In the genomic region with DNA sequence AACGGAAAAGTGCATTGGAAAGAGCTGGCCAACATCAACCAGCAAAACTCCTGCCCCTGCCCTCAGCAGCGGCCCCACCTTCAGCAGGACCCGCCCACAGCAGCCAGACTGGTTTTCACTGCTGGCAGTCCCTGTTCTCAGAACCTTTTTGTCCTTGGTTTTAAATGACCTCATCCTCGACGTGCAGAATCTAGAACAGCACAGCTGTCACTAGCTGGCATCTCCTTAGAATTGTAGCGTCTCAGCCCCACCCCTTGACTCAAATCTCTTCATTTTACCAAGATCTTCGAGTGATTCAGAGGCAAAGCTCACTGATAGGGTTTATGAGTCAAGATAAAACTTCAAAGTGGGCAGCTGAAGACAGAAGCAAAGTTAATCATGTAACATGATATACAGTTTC, we compare ENCODE assay signal across 8 mouse cellular contexts. TPM values are rescaled to one million over a fixed set of nuclear protein-coding genes. Genes with fewer than 3 reads are reported as not detected.
DNase-seq lines count a peak whose midpoint lies in the region; ATAC-seq and TF ChIP-seq lines count a peak whose summit lies in the region.

No protein-coding gene starts in this region.

- no peak for TF ChIP-seq POLR2A in brain, embryonic 14.5 days (IDR thresholded peaks at IDR 0.05; ENCODE audit: borderline replicate concordance, extremely low read depth, insufficient read depth, insufficient read length, poor library complexity, severe bottlenecking)

- H3K4me3 ChIP-seq in midbrain, embryonic 10.5 days: no peak overlapping the region
- no peak overlapping the region for H3K4me3 ChIP-seq in midbrain, embryonic 14.5 days (replicated peaks; ENCODE audit: low read depth, low read length)
- H3K4me3 ChIP-seq in intestine, postnatal 0 days (ENCODE audit: low read depth, low read length): no peak overlapping the region
- H3K4me3 ChIP-seq in stomach, embryonic 15.5 days (replicated peaks): no peak overlapping the region
- H3K4me3 ChIP-seq in hindbrain, embryonic 13.5 days: no peak overlapping the region

- H3K9ac ChIP-seq in midbrain, embryonic 14.5 days (replicated peaks; ENCODE audit: low read length): no peak overlapping the region
- no peak overlapping the region for H3K9ac ChIP-seq in intestine, postnatal 0 days (ENCODE audit: low read depth, low read length)
- no peak overlapping the region for H3K9ac ChIP-seq in stomach, embryonic 15.5 days
- no peak overlapping the region for H3K9ac ChIP-seq in hindbrain, embryonic 13.5 days

- peak overlapping the region; percentile 46; the same call in 1 of the 2 replicates for H3K27ac ChIP-seq in midbrain, embryonic 10.5 days (replicated peaks)
- no peak overlapping the region for H3K27ac ChIP-seq in midbrain, embryonic 14.5 days (replicated peaks; ENCODE audit: low read depth, low read length)
- H3K27ac ChIP-seq in intestine, postnatal 0 days (ENCODE audit: low read depth, low read length): 0 out of 2 replicates have a peak overlapping the region, but pooled peaks have one; percentile 2
- peak overlapping the region; percentile 76 for H3K27ac ChIP-seq in stomach, embryonic 15.5 days
- H3K27ac ChIP-seq in hindbrain, embryonic 13.5 days: no peak overlapping the region

- DNase-seq in midbrain, embryonic 10.5 days (ENCODE audit: low spot score): no peak
- DNase-seq in midbrain, embryonic 14.5 days: no peak
- peak; percentile 39 for DNase-seq in brain, embryonic 14.5 days (ENCODE audit: low read depth)
- DNase-seq in cerebellum, postnatal 25 days: no peak
- no peak for DNase-seq in layer of hippocampus, postnatal 10 days (ENCODE audit: low spot score in 2 of 2)

- TF ChIP-seq CTCF in brain, embryonic 14.5 days (IDR thresholded peaks at IDR 0.05; ENCODE audit: borderline replicate concordance, extremely low read depth, insufficient read depth, insufficient read length): no peak
- TF ChIP-seq CTCF in intestine, postnatal 0 days (IDR thresholded peaks at IDR 0.05; ENCODE audit: low read depth): no peak

- 0 out of 2 replicates have a peak, but pooled peaks cover 4% of the 10 kb centered on the region for H3K4me1 ChIP-seq in midbrain, embryonic 10.5 days
- no peaks in the 10 kb centered on the region for H3K4me1 ChIP-seq in midbrain, embryonic 14.5 days (ENCODE audit: control insufficient read depth, insufficient read depth, low read length)
- H3K4me1 ChIP-seq in intestine, postnatal 0 days (replicated peaks; ENCODE audit: control insufficient read depth, insufficient read depth, low read length): peaks cover 13% of the 10 kb centered on the region; the same call in 1 of the 2 replicates
- peaks cover 8% of the 10 kb centered on the region; the same call in 1 of the 2 replicates for H3K4me1 ChIP-seq in stomach, embryonic 15.5 days
- no peaks in the 10 kb centered on the region for H3K4me1 ChIP-seq in hindbrain, embryonic 13.5 days (replicated peaks)

- ATAC-seq in midbrain, embryonic 14.5 days (ENCODE audit: low FRiP score, low TSS enrichment): no peak
- ATAC-seq in intestine, postnatal 0 days: peak; percentile 53
- ATAC-seq in stomach, embryonic 15.5 days (ENCODE audit: insufficient read depth, low FRiP score, low read depth): peak; percentile 74; the same call in 1 of the 2 replicates
- ATAC-seq in hindbrain, embryonic 13.5 days (ENCODE audit: low FRiP score): no peak

- no peak overlapping the region for H3K4me2 ChIP-seq in midbrain, embryonic 14.5 days (ENCODE audit: low read length)
- peak overlapping the region; percentile 44; the same call in 1 of the 2 replicates for H3K4me2 ChIP-seq in intestine, postnatal 0 days (replicated peaks; ENCODE audit: low read depth)
- H3K4me2 ChIP-seq in stomach, embryonic 15.5 days: peak overlapping the region; percentile 22
- H3K4me2 ChIP-seq in hindbrain, embryonic 13.5 days: no peak overlapping the region

- H3K36me3 ChIP-seq in midbrain, embryonic 10.5 days: no peaks in the 10 kb centered on the region
- H3K36me3 ChIP-seq in midbrain, embryonic 14.5 days (ENCODE audit: control insufficient read depth, insufficient read depth, low read length): no peaks in the 10 kb centered on the region
- no peaks in the 10 kb centered on the region for H3K36me3 ChIP-seq in intestine, postnatal 0 days (ENCODE audit: control insufficient read depth, insufficient read depth)
- no peaks in the 10 kb centered on the region for H3K36me3 ChIP-seq in stomach, embryonic 15.5 days
- H3K36me3 ChIP-seq in hindbrain, embryonic 13.5 days: no peaks in the 10 kb centered on the region

- no peaks in the 10 kb centered on the region for H3K9me3 ChIP-seq in midbrain, embryonic 10.5 days (replicated peaks)
- no peaks in the 10 kb centered on the region for H3K9me3 ChIP-seq in midbrain, embryonic 14.5 days (ENCODE audit: control insufficient read depth, low read length)
- no peaks in the 10 kb centered on the region for H3K9me3 ChIP-seq in intestine, postnatal 0 days (ENCODE audit: control insufficient read depth)
- no peaks in the 10 kb centered on the region for H3K9me3 ChIP-seq in stomach, embryonic 15.5 days
- H3K9me3 ChIP-seq in hindbrain, embryonic 13.5 days: no peaks in the 10 kb centered on the region

- no peaks in the 10 kb centered on the region for H3K27me3 ChIP-seq in midbrain, embryonic 10.5 days (ENCODE audit: low read depth, poor library complexity, severe bottlenecking)
- no peaks in the 10 kb centered on the region for H3K27me3 ChIP-seq in midbrain, embryonic 14.5 days (ENCODE audit: control insufficient read depth, insufficient read depth, low read length)
- H3K27me3 ChIP-seq in intestine, postnatal 0 days (replicated peaks; ENCODE audit: control insufficient read depth, insufficient read depth, low read length): no peaks in the 10 kb centered on the region
- H3K27me3 ChIP-seq in stomach, embryonic 15.5 days (replicated peaks): no peaks in the 10 kb centered on the region
- H3K27me3 ChIP-seq in hindbrain, embryonic 13.5 days: no peaks in the 10 kb centered on the region

- WGBS in midbrain, embryonic 10.5 days: 35% methylated on average over 7 of the region's 7 CpGs
- 28% methylated on average over 7 of the region's 7 CpGs for WGBS in midbrain, embryonic 14.5 days
- WGBS in intestine, postnatal 0 days: 5% methylated on average over 7 of the region's 7 CpGs
- WGBS in stomach, embryonic 15.5 days: 9% methylated on average over 7 of the region's 7 CpGs
- 31% methylated on average over 7 of the region's 7 CpGs for WGBS in hindbrain, embryonic 13.5 days

RNA-seq across cellular contexts. Expression of gene Akap13, which starts 57.8 kb away (rescaled TPM):
- 28.7 and 29.0 TPM in 2 replicates for polyA plus RNA-seq in midbrain, embryonic 10.5 days (2016; fragmentation: Nextera tagmentation; extraction: Ambion mirVana)
- 17.1 and 18.9 TPM in 2 replicates for polyA plus RNA-seq in midbrain, embryonic 14.5 days (2014; fragmentation: Nextera tagmentation; extraction: Ambion mirVana)
- polyA plus RNA-seq in brain, embryonic 14.5 days (2012; rRNA removed): 7.4 and 11.5 TPM in 2 replicates
- polyA plus RNA-seq in intestine, postnatal 0 days (2015; fragmentation: Nextera tagmentation; extraction: Ambion mirVana): 17.4 and 19.9 TPM in 2 replicates
- 36.8 and 38.6 TPM in 2 replicates for polyA plus RNA-seq in stomach, embryonic 15.5 days (2015; fragmentation: Nextera tagmentation; extraction: Ambion mirVana)
- polyA plus RNA-seq in hindbrain, embryonic 13.5 days (2015; fragmentation: Nextera tagmentation; extraction: Ambion mirVana): 19.4 and 20.8 TPM in 2 replicates
- 10 to 100 TPM; 53.5 to 57.1 TPM for total RNA-seq in layer of hippocampus, postnatal 10 days (2021)

Comparison
In these comparisons a context has a peak if more than half of its experiments do, and no peak if none do; other contexts are left out.
1. H3K27ac ChIP-seq: peak in midbrain, embryonic 10.5 days (single experiment), intestine, postnatal 0 days (single experiment) and stomach, embryonic 15.5 days (single experiment); none in midbrain, embryonic 14.5 days (single experiment) and hindbrain, embryonic 13.5 days (single experiment).
2. ATAC-seq: peak in intestine, postnatal 0 days (single experiment) and stomach, embryonic 15.5 days (single experiment); none in midbrain, embryonic 14.5 days (single experiment) and hindbrain, embryonic 13.5 days (single experiment).
3. H3K4me2 ChIP-seq: peak in intestine, postnatal 0 days (single experiment) and stomach, embryonic 15.5 days (single experiment); none in midbrain, embryonic 14.5 days (single experiment) and hindbrain, embryonic 13.5 days (single experiment).